Mouse (Mus musculus) macrophage (primary cell): ENCODE results near the gene Disp3. TPM values are rescaled to one million over a fixed set of nuclear protein-coding genes. Genes with fewer than 3 reads are reported as not detected.

ENCODE experiments used
- H3K27ac ChIP-seq: fragments of 350-480 bp; formaldehyde crosslinking; 2 replicates; pipeline ENCODE4 v1.9.0; 2021
- H3K36me3 ChIP-seq: fragments of 350-480 bp; formaldehyde crosslinking; 2 replicates; pipeline ENCODE4 v1.9.0; 2021; ENCODE audit errors: inconsistent target
- H3K4me3 ChIP-seq: fragments of 350-480 bp; formaldehyde crosslinking; 2 replicates; pipeline ENCODE4 v1.9.0; 2021; ENCODE audit errors: inconsistent target
- H3K79me2 ChIP-seq: fragments of 350-480 bp; formaldehyde crosslinking; 2 replicates; pipeline ENCODE4 v1.9.0; 2021; ENCODE audit errors: inconsistent target
- WGBS: methylation state at CpG from one replicate; pipeline ENCODE4 v1.1.7; 2026; ENCODE audit warnings: inconsistent platforms; ENCODE audit not compliant: missing documents; 5-methylcytosine and 5-hydroxymethylcytosine counted together
- polyA plus RNA-seq: library from polyadenylated mRNA; stranded (reverse); fragments of 250-400 nt; gene quantifications from 3 replicates; pipeline ENCODE4 v1.2.4, GENCODE M21; 2018; ENCODE audit warnings: inconsistent platforms

The Disp3 gene
- polyA plus RNA-seq, 1 experiment from 2014 or later, result not detected

DNA sequence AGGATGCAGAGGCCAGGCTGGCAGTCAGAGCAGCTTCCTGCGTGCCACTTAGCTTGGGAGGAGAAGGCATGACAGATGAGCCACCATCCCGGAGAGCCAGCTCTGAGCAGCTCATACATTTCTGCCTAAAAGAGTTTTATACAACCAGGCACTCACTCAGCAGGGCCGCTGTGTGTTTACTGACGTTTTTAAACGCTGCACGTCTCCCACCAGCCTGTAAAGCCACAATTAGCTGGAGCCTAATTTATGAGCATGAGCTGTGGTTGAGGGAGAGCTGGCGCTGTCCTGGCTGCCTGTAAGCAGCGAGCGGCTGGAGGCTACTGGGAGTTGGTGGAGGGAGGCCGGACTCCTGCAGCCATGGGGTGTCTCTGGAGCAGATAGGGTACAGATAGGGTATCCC is 69.5 kb downstream of the Disp3 start:
- 14% methylated on average over 10 of the region's 10 CpGs for WGBS

DNA sequence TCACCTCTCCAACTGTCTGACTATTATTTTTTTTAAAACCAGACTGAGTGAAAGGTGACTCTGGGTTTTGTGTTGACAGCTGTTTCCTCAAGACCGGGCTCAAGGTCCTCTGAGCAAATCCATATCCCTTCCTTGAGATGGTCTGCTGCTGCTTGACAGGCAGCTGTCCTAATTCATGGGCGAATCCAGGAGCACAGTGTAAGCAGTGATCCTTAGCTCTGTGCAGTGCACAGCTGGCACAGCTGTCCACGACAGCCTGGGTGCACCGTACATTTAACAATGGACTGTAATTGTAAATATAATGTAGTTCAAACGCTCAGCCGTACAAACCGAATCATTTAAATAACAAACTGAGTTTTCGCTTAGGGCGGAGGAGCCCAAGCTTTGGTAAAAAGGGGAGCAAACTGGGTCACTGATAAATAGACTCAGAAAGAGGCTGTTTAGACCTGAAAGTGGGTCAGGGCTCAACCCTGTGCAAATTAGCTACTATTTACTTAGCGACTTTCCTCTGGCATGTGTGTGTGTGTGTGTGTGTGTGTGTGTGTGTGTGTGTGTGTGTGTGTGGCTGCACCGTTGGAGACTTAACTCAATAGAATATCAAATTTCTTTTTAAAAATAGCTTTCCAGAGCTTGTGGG is 72.4 kb downstream of the Disp3 start:
- H3K4me3 ChIP-seq, result no peak overlapping the region
- 67% methylated on average over 10 of the region's 11 CpGs for WGBS
- no peaks in the 10 kb centered on the region for H3K36me3 ChIP-seq
- H3K79me2 ChIP-seq, result no peaks in the 10 kb centered on the region
- no peak overlapping the region for H3K27ac ChIP-seq

More for the DNA sequence above, 69.5 kb downstream of the Disp3 start:
- no peak overlapping the region for H3K27ac ChIP-seq
- no peaks in the 10 kb centered on the region for H3K36me3 ChIP-seq
- H3K79me2 ChIP-seq, result no peaks in the 10 kb centered on the region
- no peak overlapping the region for H3K4me3 ChIP-seq

DNA sequence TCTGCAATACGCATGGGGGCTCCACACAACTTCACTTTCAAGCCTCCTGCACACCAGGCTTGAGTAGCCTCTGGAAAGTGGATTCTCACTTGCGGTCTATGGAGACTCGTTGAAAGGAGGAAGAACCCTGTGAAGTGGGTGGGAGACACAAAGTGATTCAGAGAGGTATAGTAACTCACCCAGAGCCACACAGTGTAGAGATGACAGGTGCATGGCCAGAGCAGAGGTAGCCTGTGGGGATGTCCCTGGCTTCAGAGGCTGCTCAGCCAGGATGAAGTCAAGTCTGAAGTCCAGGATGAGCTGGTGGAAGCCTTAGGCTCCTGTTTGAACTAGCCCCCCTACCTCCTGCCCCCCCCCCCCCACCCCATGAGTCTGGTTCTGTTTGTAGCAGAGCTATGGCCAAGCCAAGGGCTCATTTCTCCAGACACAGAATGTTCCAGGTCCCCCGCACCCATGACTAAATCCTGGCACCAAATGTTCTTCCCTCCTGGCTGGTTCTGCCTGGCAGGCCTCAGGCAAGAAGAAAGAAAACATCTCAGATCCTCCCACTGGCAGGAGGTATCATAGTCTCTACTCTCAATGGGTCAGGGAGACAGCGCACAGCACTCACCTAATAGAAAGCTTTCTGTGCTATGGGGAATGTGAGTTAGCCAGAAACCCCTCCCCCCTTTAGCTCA is 73.2 kb downstream of the Disp3 start:
- Histone ChIP-seq H3K79me2 (no peaks in the 10 kb centered on the region), H3K36me3 (no peaks in the 10 kb centered on the region), H3K27ac (no peak overlapping the region), H3K4me3 (no peak overlapping the region)
- WGBS, result 54% methylated on average over 5 of the region's 5 CpGs

DNA sequence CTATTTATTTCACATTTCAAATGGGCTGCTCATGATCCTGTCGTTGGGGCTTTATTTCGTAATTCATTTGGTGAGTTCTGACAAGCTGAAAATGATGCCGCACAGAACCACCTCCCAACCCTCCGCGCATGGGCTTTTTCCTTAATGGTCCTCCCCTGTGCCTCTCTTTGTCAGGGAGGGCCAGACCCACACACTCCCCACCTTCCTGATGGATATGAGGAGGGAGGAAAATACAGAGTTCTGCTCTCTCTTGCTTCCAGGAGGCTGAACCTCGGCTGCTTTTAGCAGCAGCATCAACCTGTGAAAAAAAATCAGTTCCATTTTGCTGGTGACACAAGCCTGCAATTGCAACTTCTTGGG is 82.9 kb downstream of the Disp3 start:
- Histone ChIP-seq H3K79me2 (no peaks in the 10 kb centered on the region), H3K27ac (no peak overlapping the region), H3K4me3 (no peak overlapping the region), H3K36me3 (no peaks in the 10 kb centered on the region)
- WGBS, result 78% methylated on average over 6 of the region's 6 CpGs

DNA sequence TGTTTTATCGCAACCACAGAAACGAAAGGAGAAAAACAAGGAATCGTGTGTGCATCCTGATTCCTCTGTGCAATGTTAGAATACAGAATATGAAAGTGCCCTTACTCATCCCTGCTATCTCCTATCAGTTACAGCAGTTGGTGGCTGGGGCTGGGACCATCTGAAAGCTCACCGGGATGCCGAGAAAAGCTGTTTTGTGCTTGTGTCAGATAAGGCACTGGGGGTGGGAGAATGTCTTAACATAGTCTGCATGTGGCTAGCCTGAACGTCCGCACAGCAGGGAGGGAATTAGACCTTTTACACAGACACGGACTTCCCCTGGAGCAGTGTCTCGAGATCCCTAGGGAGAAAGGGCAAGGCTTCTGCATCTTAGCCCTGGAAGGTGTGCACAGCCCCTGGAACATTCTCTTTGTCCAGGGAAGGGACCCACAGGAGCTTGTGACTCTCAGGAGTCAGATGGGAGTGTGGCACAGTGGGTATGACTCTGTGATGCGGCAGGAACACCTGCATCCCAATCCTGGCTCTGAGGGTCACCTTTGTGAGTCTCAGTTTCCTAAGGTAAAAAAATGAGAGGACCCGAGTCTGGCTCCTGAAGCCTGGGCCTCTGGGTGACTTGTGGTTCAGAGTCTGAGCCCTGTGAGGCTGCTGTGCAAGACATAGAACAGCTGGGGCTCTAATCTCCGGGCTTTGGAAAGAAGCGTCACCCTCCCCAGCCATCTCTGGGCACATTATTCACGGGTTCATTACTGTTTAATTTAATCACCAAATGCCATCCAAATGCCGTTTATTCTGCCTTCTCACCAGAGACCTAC is 83.5 kb downstream of the Disp3 start:
- no peak overlapping the region for H3K27ac ChIP-seq
- H3K4me3 ChIP-seq, result no peak overlapping the region
- H3K36me3 ChIP-seq, result no peaks in the 10 kb centered on the region
- H3K79me2 ChIP-seq, result no peaks in the 10 kb centered on the region
- WGBS, result 72% methylated on average over 15 of the region's 15 CpGs

DNA sequence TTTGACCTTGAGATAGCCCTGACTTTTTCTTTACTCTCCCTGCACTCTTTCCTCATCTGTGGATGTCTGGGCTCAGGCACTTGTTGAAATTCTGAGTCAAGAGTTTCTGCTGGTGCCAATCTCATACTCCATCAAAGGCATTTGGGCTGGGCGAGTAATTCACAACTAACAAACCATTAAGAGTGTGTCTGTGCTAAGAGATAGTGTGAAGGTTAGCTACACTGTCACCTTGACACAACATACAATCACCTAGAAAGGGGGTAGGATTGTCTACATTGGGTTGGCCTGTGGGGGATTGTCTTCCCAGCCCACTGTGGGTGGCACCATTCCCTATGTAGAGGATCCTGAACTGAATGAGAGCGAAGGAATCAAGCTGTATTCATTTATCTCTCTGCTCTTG is 84.2 kb downstream of the Disp3 start:
- no peak overlapping the region for H3K4me3 ChIP-seq
- H3K27ac ChIP-seq, result no peak overlapping the region
- no peaks in the 10 kb centered on the region for H3K79me2 ChIP-seq
- WGBS, result 79% methylated on average over 2 of the region's 2 CpGs
- H3K36me3 ChIP-seq, result no peaks in the 10 kb centered on the region

DNA sequence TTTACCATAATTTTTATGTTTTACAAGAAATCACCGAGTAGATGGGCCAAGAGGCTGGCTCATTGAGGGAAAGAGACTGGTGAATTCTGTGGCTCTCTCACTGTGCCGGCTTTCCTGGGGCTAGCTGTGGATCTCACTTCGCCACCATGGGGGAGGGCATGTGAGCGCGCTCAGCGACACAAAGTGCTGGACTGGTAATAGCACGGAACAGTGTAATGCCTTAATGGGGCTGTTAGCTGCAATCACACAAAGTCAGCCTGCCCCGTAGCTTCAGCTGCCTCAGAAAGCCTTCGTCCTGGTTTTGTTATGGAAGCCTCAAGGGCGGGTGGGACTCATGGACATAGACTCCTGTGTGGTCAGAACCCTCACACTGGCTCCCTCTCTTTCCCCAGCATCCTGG is 89.0 kb downstream of the Disp3 start:
- Histone ChIP-seq H3K4me3 (no peak overlapping the region), H3K36me3 (no peaks in the 10 kb centered on the region), H3K27ac (no peak overlapping the region), H3K79me2 (no peaks in the 10 kb centered on the region)
- 68% methylated on average over 10 of the region's 10 CpGs for WGBS

DNA sequence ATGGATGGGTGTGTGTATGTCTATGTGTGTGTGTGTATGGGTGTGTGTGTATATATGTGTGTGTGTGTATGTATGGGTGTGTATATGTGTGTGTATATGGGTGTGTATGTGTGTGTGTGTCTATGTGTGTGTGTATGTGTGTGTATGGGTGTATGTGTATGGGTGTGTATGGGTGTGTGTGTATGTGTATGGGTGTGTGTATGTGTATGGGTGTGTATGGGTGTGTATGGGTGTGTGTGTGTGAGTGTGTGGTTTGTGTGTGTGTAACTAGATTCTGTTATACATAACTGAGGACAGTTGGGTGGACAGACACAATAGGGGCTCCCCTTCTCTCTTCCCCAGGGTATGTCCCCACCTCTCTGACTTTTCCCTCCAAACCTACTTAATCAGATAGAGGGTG is 93.4 kb downstream of the Disp3 start:
- Histone ChIP-seq H3K79me2 (no peaks in the 10 kb centered on the region), H3K36me3 (no peaks in the 10 kb centered on the region), H3K4me3 (no peak overlapping the region), H3K27ac (no peak overlapping the region)

DNA sequence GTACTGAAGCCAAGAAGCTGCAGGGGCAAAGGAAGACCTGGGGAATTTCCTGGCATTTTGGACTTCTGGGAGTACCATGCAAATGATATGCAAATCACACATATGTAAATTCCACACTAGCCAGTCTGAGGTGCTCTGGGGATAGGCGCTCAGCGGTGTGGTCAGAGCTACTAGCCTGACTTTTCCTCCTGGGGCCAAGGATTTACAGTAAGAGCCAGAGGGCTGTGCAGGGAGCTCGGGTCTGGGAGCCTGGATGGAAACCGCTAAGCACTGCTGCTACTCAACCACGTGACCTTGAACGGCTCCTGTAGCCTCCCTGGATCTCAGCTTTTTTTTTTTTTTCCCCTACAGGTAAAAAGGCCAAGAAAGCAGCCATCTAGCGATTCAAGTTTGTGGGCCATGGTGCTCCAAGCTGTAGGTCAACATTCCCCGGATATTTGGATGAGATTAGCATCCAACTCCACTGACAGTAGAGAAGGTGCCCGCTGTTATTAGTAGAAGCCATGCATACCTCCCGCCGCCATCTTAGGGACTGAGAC is 95.0 kb downstream of the Disp3 start:
- H3K36me3 ChIP-seq, result no peaks in the 10 kb centered on the region
- no peak overlapping the region for H3K27ac ChIP-seq
- no peak overlapping the region for H3K4me3 ChIP-seq
- no peaks in the 10 kb centered on the region for H3K79me2 ChIP-seq
- 43% methylated on average over 11 of the region's 11 CpGs for WGBS

Other genes with a start within 250 kb of the Disp3 start
- gene Clcn6, start 249.1 kb downstream of the Disp3 start, polyA plus RNA-seq, result 9.4 to 11.3 TPM (median 9.5 TPM) in 3 replicates
- 23.2 to 110 TPM (median 45.0 TPM) in 3 replicates for gene Mthfr, start 248.9 kb downstream of the Disp3 start, polyA plus RNA-seq
- gene Agtrap, start 199.9 kb downstream of the Disp3 start, polyA plus RNA-seq, result 19.8 to 35.9 TPM (median 33.6 TPM) in 3 replicates
- gene Mad2l2, start 157.6 kb downstream of the Disp3 start, polyA plus RNA-seq, result 7.8 to 13.8 TPM (median 12.4 TPM) in 3 replicates
- gene Draxin, start 157.3 kb downstream of the Disp3 start, polyA plus RNA-seq, result not detected in 3 replicates
- 31.9 to 51.1 TPM (median 41.3 TPM) in 3 replicates for gene Fbxo6, start 135.8 kb downstream of the Disp3 start, polyA plus RNA-seq
- 1.5 to 3.2 TPM (median 1.7 TPM) in 3 replicates for gene Fbxo44, start 127.5 kb downstream of the Disp3 start, polyA plus RNA-seq
- gene Fbxo2, start 127.3 kb downstream of the Disp3 start, polyA plus RNA-seq, result not detected in 3 replicates
- 4.7 to 8.2 TPM (median 5.0 TPM) in 3 replicates for gene Ubiad1, start 156.8 kb upstream of the Disp3 start, polyA plus RNA-seq
- 12.3 to 14.9 TPM (median 14.5 TPM) in 3 replicates for gene Mtor, start 160.6 kb upstream of the Disp3 start, polyA plus RNA-seq
- gene Angptl7, start 212.5 kb upstream of the Disp3 start, polyA plus RNA-seq, result 0.14 to 0.32 TPM in 2 of 3 replicates, not detected in the other